In genomic region chr15:38586594-38586993, GRCm38 (mm10) we compare ENCODE assay signal across 25 mouse cellular contexts.
DNase-seq lines count a peak whose midpoint lies in the region; ATAC-seq and TF ChIP-seq lines count a peak whose summit lies in the region.
"Had no signal": no experiment of that assay in that cellular context is flagged by ENCODE, and none has a peak within 500 bp of the region (broad histone marks: within the 10 kb centered on the region; RNA-seq: fewer than 3 reads in every experiment).

No protein-coding gene starts in this region.

- intact Hi-C loops in gastrocnemius, adult 2 months (cut with DNase I) = no loop called here
- intact Hi-C loops in gastrocnemius, postnatal 36 days (cut with DNase I) = no loop called here

- H3K36me3 ChIP-seq in hindbrain, postnatal 0 days (ENCODE audit: insufficient read depth, low read length) = no peaks in the 10 kb centered on the region
- H3K36me3 ChIP-seq in hindbrain, embryonic 10.5 days = no peaks in the 10 kb centered on the region
- no peaks in the 10 kb centered on the region for H3K36me3 ChIP-seq in testis, adult 2 months (ENCODE audit: control insufficient read depth, insufficient read depth, low read length)
- H3K36me3 ChIP-seq: embryonic facial prominence, embryonic 12.5 days; embryonic facial prominence, embryonic 15.5 days; G1E; hindbrain, embryonic 13.5 days had no signal

- no peak for DNase-seq in gastrocnemius, adult 2 months
- DNase-seq in gastrocnemius, postnatal 36 days = no peak
- no peak for DNase-seq in hindbrain, postnatal 0 days (ENCODE audit: low spot score)
- no peak for DNase-seq in hindbrain, embryonic 10.5 days (ENCODE audit: low spot score)
- no peak for DNase-seq in testis, postnatal 14 days (ENCODE audit: low spot score)
- DNase-seq: adrenal gland, postnatal 10 days; cerebellum, adult 11 months; cerebellum, adult 2 months; cerebellum, adult 9-11 months; cerebellum, postnatal 25 days; forebrain, postnatal 0 days; gastrocnemius, postnatal 25 days; heart, adult 2 months; heart, postnatal 14 days had no signal

- H3K27me3 ChIP-seq in hindbrain, postnatal 0 days (ENCODE audit: insufficient read depth, low read length) = no peaks in the 10 kb centered on the region
- no peaks in the 10 kb centered on the region for H3K27me3 ChIP-seq in hindbrain, embryonic 10.5 days (ENCODE audit: insufficient read depth, poor library complexity, severe bottlenecking)
- H3K27me3 ChIP-seq in testis, adult 2 months (ENCODE audit: control insufficient read depth, insufficient read depth, low read length) = no peaks in the 10 kb centered on the region
- H3K27me3 ChIP-seq: embryonic facial prominence, embryonic 12.5 days; embryonic facial prominence, embryonic 15.5 days; hindbrain, embryonic 13.5 days; Patski had no signal

- no peak for TF ChIP-seq CTCF in gastrocnemius, adult 2 months (IDR thresholded peaks at IDR 0.05)
- no peak for TF ChIP-seq CTCF in hindbrain, postnatal 0 days (IDR thresholded peaks at IDR 0.05; ENCODE audit: low read depth)
- no peak for TF ChIP-seq CTCF in testis, adult 2 months (IDR thresholded peaks at IDR 0.05; ENCODE audit: control insufficient read depth, insufficient read depth, insufficient replicate concordance, low read depth, low read length)

- no peak overlapping the region for H3K4me2 ChIP-seq in hindbrain, postnatal 0 days (ENCODE audit: low read depth, low read length)
- H3K4me2 ChIP-seq: embryonic facial prominence, embryonic 12.5 days; embryonic facial prominence, embryonic 15.5 days; heart, embryonic 11.5 days; hindbrain, embryonic 13.5 days had no signal

- no peaks in the 10 kb centered on the region for H3K9me3 ChIP-seq in hindbrain, postnatal 0 days (ENCODE audit: low read length)
- H3K9me3 ChIP-seq in hindbrain, embryonic 10.5 days = no peaks in the 10 kb centered on the region
- H3K9me3 ChIP-seq: embryonic facial prominence, embryonic 12.5 days; embryonic facial prominence, embryonic 15.5 days; G1E; hindbrain, embryonic 13.5 days had no signal

- WGBS in hindbrain, postnatal 0 days = 81% methylated on average over 10 of the region's 10 CpGs
- WGBS in hindbrain, embryonic 10.5 days = 75% methylated on average over 10 of the region's 10 CpGs

- no peaks in the 10 kb centered on the region for H3K4me1 ChIP-seq in hindbrain, postnatal 0 days (ENCODE audit: insufficient read depth, low read length)
- peaks cover 3% of the 10 kb centered on the region; the same call in 1 of the 2 replicates for H3K4me1 ChIP-seq in hindbrain, embryonic 10.5 days (replicated peaks)
- H3K4me1 ChIP-seq in testis, adult 2 months (ENCODE audit: control insufficient read depth, insufficient read depth, low read length) = peaks cover 7% of the 10 kb centered on the region
- H3K4me1 ChIP-seq: embryonic facial prominence, embryonic 12.5 days; embryonic facial prominence, embryonic 15.5 days; hindbrain, embryonic 13.5 days had no signal

- no peak for ATAC-seq in hindbrain, postnatal 0 days
- ATAC-seq: forebrain, embryonic 14.5 days; hindbrain, embryonic 16.5 days; inflammation-experienced regulatory T-cells, adult 6 months; intestine, embryonic 16.5 days; Patski had no signal

- H3K9ac ChIP-seq in hindbrain, postnatal 0 days (replicated peaks; ENCODE audit: low read length) = no peak overlapping the region
- H3K9ac ChIP-seq: embryonic facial prominence, embryonic 12.5 days; embryonic facial prominence, embryonic 15.5 days; forebrain, postnatal 0 days; hindbrain, embryonic 13.5 days had no signal

- no peak for TF ChIP-seq POLR2A in testis, adult 2 months (IDR thresholded peaks at IDR 0.05; ENCODE audit: control insufficient read depth, low read depth, low read length)

- H3K4me3 ChIP-seq in gastrocnemius, adult 2 months = no peak overlapping the region
- H3K4me3 ChIP-seq in hindbrain, postnatal 0 days (ENCODE audit: low read length) = no peak overlapping the region
- H3K4me3 ChIP-seq in hindbrain, embryonic 10.5 days = no peak overlapping the region
- H3K4me3 ChIP-seq in testis, adult 2 months (ENCODE audit: control insufficient read depth, low read depth, low read length) = peak overlapping the region; percentile 62
- H3K4me3 ChIP-seq: embryonic facial prominence, embryonic 12.5 days; embryonic facial prominence, embryonic 15.5 days; heart, adult 2 months; hindbrain, embryonic 13.5 days had no signal

- peak overlapping the region; percentile 40; the same call in 1 of the 2 replicates for H3K27ac ChIP-seq in gastrocnemius, adult 2 months
- peak overlapping the region; percentile 32; the same call in 1 of the 2 replicates for H3K27ac ChIP-seq in hindbrain, postnatal 0 days
- no peak overlapping the region for H3K27ac ChIP-seq in hindbrain, embryonic 10.5 days
- no peak overlapping the region for H3K27ac ChIP-seq in testis, adult 2 months (ENCODE audit: control insufficient read depth, insufficient read depth, low read depth, low read length)
- H3K27ac ChIP-seq: embryonic facial prominence, embryonic 12.5 days; embryonic facial prominence, embryonic 15.5 days; heart, adult 2 months; hindbrain, embryonic 13.5 days had no signal

Comparison
In these comparisons a context has a peak if more than half of its experiments do, and no peak if none do; other contexts are left out.
1. H3K27ac ChIP-seq: peak in gastrocnemius, adult 2 months (single experiment) and hindbrain, postnatal 0 days (single experiment); none in hindbrain, embryonic 10.5 days (single experiment) and testis, adult 2 months (single experiment).